Mouse (Mus musculus) kidney, postnatal 25 days (tissue): ENCODE data around the gene Cdcp2.
"Not testable (repeated sequence)": the region's sequence is repeated elsewhere in the genome, so short reads cannot be mapped to it uniquely, and the experiment has no call there.

Experiments used
- DNase-seq, 2 experiments: peaks; one replicate each; pipeline ENCODE4 v3.0.0; 2021; ENCODE audit warnings: mixed read lengths in 2 of 2

Gene Cdcp2

GRCm38 (mm10) chr4:107094484-107095187 is 2.1 kb upstream of the Cdcp2 start:
- DNase-seq, result peak; percentile 22 to 65

DNA sequence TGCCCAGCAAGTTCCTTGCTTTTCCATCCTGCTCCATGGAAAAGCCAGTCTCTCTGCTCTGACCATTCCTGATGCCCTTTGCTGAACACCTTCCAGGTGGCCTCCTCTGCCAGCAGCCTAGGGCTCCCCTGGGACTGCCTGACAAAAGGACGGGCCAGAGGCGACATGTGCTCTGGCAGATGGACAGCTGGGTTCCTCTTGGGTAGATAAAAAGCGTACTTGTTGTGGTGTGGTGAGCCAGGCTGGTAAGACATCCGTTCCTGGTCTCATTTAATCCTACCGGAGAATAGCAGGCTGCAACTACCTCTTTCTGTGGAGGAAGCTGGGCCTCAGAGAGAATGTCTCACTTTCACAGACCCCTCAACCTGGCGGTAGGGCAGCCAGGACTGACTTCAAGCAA is 648 bp upstream of the Cdcp2 start:
- no peak for DNase-seq

DNA sequence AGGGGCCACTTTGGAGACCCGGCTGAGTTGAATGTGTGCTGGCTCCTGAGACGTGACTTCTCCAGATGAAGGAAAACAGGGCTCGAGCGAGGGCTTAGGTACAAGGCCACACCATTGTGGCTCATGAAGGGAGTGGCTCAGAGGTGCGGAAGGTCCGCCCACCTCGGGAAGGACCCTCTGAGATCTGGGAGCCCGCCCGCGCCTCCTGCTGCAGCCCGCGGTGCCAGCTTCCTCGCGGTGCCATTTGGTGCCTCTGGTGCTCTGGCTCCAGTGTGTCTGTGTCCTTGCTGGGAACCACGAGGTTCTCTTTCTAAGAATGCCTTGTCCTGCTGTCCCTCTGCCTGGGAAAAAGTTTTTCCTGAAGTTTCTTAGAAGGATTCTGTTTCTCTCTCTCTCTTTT is 1.2 kb downstream of the Cdcp2 start:
- no peak for DNase-seq

GRCm38 (mm10) chr4:107098375-107098774 is 1.7 kb downstream of the Cdcp2 start:
- no peak for DNase-seq

DNA sequence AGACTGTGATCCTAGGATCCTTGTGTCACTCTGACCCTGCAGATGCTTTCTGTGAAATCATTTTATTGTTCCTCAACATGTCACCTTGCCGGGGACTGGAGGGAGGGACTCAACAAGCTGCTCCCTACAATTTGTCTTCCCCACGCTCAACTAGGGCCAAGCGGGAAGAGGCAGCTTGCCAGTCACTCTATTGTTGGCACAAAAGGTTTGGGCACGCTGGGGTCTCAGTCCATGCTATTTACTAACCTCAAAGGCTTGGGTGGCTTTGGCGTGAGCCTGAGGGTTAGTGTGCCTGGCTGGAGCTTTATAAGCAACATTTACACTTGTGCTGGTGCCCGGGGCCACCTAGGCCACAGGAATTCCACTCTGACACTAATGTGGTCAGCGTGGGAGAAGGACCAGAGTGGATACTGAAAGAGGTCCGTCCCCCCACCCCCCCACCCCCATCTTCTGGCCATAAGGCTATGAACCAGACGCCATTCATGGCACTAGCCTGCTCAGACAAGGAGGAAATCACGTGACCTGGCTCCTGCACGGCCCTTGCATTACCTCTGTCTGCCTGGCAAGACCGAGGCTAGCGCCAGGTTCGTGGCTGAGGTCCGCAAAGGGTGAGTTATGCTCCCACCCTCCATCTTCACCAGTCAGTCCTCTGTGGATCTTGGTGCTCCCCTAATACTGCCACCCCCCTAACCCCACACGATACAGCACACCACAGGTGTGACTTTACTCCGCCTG is 2.3 kb downstream of the Cdcp2 start:
- no peak for DNase-seq

DNA sequence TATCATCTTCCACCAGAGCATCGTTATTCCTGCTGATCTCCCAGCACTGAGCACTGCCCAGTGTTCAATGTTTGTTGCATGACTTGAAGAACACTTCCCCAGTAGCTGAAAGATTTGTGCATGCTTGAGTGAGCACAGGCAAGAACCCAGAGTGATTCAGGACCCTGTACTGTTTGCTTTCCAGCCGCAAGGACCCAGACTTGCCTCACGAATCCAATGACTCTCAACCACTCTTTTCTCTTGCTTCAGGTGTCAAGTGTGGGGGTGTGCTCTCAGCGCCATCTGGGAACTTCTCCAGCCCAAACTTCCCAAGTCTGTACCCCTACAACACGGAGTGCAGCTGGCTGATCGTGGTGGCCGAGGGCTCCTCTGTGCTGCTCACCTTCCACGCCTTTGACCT is 5.5 kb downstream of the Cdcp2 start:
- DNase-seq, result no peak

GRCm38 (mm10) chr4:107106777-107107176 is 10.1 kb downstream of the Cdcp2 start:
- no peak for DNase-seq

GRCm38 (mm10) chr4:107108291-107108731 is 11.6 kb downstream of the Cdcp2 start:
- DNase-seq, result peak; percentile 27 to 65

GRCm38 (mm10) chr4:107109181-107109580 is 12.5 kb downstream of the Cdcp2 start:
- DNase-seq, result not testable (repeated sequence)

GRCm38 (mm10) chr4:107114278-107114677 is 17.6 kb downstream of the Cdcp2 start:
- no peak for DNase-seq

DNA sequence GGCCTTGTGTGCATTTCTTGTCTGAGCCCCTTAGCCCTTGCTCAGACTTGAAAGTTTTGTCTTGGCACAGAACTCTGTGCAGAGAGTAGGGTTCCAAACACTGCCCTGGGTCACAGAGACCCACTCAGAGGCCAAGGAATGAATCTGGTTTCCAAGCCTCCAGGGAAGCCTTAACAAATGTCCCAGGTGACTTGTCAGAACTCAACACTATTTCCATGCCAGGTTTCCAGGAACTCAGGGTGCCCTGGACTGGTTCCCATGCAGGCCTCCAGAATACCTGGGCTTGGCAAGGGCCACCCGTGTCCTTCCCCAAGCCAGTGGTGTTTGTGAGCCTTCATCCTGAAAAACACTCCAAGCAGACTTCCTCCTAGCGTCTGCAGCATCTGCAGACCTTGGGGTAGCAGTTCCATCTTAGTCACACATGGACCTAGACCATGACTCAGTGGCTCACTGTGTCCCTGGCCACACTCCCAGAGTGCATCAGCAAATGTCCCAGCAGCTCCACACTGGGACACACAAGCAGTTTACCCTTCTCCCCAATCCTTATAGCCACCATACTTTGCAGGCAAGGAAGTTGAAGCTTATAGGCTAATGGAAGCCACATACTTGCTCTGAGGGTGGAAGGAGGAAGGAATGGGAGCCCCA is 21.2 kb downstream of the Cdcp2 start:
- DNase-seq, result peak; percentile 49 to 79

GRCm38 (mm10) chr4:107119056-107119455 is 22.4 kb downstream of the Cdcp2 start:
- peak; percentile 34 to 70 for DNase-seq

GRCm38 (mm10) chr4:107120676-107121075 is 24.0 kb downstream of the Cdcp2 start:
- no peak for DNase-seq

DNA sequence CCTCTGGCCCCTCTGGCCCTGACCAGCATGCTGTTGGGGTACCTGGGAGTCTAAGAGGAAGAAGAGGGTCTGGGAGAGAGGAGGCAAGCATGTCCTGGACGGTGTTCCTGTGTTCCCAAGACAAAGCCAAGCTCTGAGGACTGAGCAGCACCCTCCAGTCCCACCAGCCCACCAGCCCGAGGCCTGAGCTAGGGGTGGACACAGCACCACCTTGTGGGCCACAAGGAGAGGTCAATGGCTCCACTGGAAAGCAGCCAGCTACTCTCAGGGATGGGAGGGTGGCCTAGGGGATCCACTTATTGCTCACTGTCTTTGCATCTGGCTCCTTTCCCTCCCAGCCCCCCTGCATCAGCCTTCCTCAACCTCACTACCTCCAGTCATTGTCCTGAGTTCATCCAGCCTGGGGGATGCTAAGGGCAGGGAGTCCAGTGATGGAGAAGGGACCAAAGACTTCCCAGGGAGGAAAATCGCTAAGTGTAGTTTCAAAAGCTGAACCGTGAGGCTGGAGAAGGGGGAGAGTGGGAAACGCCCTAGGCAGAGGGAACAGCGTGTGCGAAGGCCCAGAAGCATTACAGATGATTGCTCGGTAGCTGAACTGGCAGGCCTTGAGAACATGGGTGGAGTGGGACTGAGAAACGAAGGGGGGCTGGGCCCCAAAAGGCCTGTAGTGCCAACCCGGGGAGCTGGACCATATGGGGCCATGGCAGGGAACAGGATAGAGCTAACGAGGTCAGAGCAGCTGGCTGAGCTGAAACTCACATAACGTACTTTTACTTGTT is 24.7 kb downstream of the Cdcp2 start:
- DNase-seq, result peak; percentile 55 to 70

DNA sequence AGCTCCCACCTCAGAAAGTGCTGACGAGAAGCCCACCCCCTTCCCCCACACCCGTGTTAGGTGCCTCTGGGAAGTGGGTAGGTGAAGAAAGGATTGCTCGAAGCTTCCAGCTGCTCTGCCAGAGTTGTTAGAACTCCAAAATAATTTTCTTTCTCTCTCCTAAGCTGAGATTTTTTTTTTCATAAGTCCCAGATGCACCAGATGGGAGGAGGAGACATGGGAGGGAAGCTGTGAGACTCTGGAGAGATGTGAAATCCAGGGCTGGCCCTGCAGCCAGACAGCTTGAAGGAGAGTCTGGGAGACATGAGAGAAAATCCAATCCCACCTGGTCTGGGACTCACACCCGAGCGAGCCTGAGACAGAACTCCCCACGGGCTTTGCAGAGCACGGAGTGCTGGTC is 27.7 kb downstream of the Cdcp2 start:
- no peak for DNase-seq

- peak in 1 of 2 experiments; percentile 38 for DNase-seq
These were observed 28.4 kb downstream of the Cdcp2 start for GRCm38 (mm10) chr4:107125101-107125500.

DNA sequence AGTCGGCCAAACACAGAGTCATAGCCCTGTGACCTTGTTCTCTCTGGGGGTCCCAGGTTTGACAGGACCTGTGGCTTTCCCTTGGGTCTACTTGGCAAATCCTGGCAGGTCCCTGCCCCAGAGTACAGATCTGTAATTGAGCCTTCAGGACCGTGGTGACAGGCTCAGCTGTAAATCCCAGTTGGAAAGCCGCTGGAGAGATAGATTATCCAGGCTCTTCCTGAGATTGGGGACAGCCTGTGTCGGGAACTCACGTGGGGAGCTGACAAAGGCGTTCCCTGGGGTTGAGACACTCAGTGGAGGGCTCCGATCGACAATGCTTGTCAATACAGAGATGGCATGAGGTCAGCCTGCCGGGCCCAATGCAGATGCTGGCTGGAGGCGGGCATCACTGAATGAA is 29.7 kb downstream of the Cdcp2 start:
- no peak for DNase-seq

DNA sequence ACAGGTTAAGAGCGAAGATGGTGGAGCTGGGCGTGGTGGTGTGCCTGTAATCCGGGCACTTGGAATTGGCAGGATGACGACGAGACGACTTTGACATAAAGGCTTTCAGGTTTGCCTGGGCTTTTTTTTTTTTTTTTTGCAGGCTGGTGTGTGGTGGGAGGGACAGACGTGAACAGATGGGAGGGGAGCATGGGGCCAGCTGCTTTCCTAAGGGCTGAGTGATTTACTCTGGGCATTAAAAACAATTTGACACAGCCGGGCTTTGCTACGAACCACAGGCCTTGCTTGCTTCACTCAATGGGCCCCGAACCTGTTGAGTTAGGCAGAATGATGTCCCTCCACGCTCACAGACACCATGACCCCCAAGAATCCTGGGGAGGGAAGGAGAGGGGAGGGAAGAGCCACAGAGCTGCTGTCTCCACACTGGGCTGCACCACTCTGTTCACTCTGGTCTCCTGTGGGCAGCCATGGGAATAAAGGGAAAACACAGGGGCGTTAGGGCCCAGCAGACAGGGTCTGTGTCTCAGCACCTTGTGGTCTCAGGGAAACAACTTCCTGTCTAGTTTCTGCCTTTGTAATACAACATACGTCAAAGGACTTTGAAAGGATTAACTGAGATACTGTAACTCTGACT is 30.3 kb downstream of the Cdcp2 start:
- DNase-seq, result no peak

DNA sequence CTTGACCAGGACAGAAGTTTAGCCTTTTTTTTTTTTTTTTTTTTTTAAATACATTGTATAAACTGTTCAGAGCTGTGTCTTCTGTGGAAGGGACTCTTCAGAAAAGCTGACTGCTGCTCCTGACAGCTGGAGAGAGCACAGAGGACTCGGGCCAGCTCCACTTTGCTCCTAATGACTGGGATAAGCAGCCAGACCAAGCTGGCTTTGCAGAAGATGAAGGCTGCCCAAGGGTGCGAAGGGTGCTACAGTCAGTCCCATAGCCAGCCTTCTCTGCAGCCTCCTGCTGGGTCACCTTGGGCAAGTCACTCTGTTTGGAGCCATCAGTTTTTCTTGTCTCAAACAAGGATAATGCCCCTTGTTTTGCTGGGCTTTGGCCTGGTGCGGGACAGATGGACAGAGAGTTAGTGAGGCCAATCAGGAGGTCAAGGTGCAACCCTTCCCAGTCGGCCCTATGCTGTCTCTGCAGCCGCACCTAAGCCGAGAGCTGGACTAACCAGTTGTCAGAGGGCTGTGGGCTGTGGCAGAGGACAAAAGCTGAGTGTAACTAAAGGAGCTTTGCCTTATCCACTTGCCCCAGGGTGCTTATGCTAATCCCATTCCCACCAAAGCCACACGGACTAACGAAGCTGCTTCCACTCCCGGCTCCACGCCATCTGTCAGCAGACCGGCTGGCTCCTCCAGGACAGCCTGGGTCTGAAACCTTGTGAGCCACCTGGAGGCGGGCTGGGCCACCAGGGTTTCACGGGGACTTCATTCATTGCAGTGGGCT is 31.4 kb downstream of the Cdcp2 start:
- peak; percentile 24 to 43 for DNase-seq

DNA sequence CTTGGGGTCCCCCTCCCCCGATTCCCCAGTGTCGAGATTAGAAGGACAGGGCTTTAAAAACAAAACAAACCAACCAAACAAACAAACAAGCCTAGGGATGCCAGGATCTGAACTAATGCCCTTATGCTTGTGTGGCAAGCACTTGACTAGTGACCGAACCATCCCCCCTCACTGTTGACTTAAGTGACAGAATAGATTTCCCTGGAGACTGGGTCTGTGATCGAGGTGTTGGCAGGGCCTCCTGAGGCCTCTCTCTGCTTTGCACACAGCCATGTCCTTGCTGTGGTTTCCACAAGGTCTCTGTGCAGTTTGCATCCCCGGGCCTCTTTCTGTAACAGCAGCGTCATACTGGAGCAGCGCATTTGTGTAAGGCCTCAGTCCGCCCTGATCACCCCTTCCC is 32.7 kb downstream of the Cdcp2 start:
- peak in 1 of 2 experiments; percentile 36 for DNase-seq

DNA sequence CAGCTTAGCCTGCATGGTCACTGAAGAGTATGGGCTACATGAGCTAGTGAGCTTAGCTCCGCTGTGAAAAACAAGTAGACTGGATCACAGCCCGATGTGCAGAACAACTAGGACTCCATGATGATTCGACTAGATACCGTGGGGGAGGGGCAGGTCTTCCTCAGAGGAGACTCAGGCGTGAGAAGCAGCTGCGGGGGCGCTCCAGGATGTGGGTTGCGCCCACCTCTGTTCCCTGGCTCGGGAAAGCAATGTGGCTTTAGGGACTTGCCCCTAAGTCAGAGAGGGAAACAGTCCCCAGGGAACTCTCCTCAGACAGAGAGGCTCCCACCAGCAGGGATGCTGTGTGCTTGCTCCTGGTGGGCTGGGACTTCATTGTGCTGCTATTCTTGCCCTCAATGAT is 33.8 kb downstream of the Cdcp2 start:
- DNase-seq, result peak; percentile 45 to 46

- DNase-seq, result no peak
These were observed 38.2 kb downstream of the Cdcp2 start for GRCm38 (mm10) chr4:107134891-107135290.
